Mouse (Mus musculus) heart, adult 2 months (tissue): ENCODE data around the gene Zfp616. TPM values are rescaled to one million over a fixed set of nuclear protein-coding genes. Genes with fewer than 3 reads are reported as not detected.

Source experiments
- DNase-seq, 2 experiments: peaks; one replicate each; pipeline ENCODE4 v3.0.0; 2021
- H3K27ac ChIP-seq: fragments of 200-600 bp; 2 replicates; pipeline ENCODE4 v1.8.1; 2022
- H3K27me3 ChIP-seq: fragments of 200-500 bp; 2 replicates; pipeline ENCODE4 v1.6.1; 2012; ENCODE audit warnings: mild to moderate bottlenecking, low read length, inconsistent platforms, mixed read lengths; ENCODE audit not compliant: control insufficient read depth, insufficient read depth
- H3K36me3 ChIP-seq: fragments of 200-500 bp; 2 replicates; pipeline ENCODE4 v1.6.1; 2012; ENCODE audit warnings: low read length, inconsistent platforms; ENCODE audit not compliant: control insufficient read depth, insufficient read depth
- H3K4me1 ChIP-seq: fragments of 200-500 bp; 2 replicates; pipeline ENCODE4 v1.6.1; 2011; ENCODE audit warnings: low read length; ENCODE audit not compliant: control insufficient read depth, insufficient read depth
- H3K4me3 ChIP-seq: fragments of 200-600 bp; 2 replicates; pipeline ENCODE4 v1.8.1; 2022
- H3K79me2 ChIP-seq: fragments of 200-500 bp; replicated peaks from 2 replicates; pipeline ENCODE4 v1.6.1; 2012; ENCODE audit warnings: mild to moderate bottlenecking, inconsistent platforms, low read length, moderate library complexity, mixed read lengths; ENCODE audit not compliant: control insufficient read depth, insufficient read depth
- H3K9ac ChIP-seq: fragments of 200-500 bp; 2 replicates; pipeline ENCODE4 v1.6.1; 2012; ENCODE audit warnings: low read depth, mild to moderate bottlenecking, control low read depth, inconsistent platforms, low read length, mixed read lengths
- CTCF ChIP-seq: fragments of 200-600 bp; IDR thresholded peaks from 2 replicates; pipeline ENCODE4 v1.8.1; 2022; ENCODE audit warnings: antibody characterized with exemption, mild to moderate bottlenecking, moderate library complexity
- EP300 ChIP-seq: fragments of 200-500 bp; IDR thresholded peaks from 2 replicates; pipeline ENCODE4 v1.6.1; 2011; ENCODE audit warnings: low read depth, low read length, control low read depth; ENCODE audit not compliant: insufficient read depth
- POLR2A ChIP-seq: fragments of 200-500 bp; IDR thresholded peaks from 2 replicates; pipeline ENCODE4 v1.6.1; 2011; ENCODE audit warnings: mild to moderate bottlenecking, low read depth, low read length, control low read depth; ENCODE audit not compliant: insufficient read depth
- intact Hi-C: fragments of 180-260 bp; cut with DNase I; formaldehyde crosslinking; loops from one replicate; pipeline ENCODE4 v1.15.1; 2025
- polyA plus RNA-seq: library from polyadenylated mRNA; depleted of rRNA; stranded (reverse); fragments of >200 nt; gene quantifications from 2 replicates; pipeline ENCODE4 v1.2.3, GENCODE M21; 2012; rRNA removed
- total RNA-seq, 2 experiments: library from RNA; stranded (reverse); gene quantifications; 2 replicates each; pipeline ENCODE4 v1.2.3; 2021

Zfp616 gene
- total and polyA plus RNA-seq, 3 experiments = not detected

DNA sequence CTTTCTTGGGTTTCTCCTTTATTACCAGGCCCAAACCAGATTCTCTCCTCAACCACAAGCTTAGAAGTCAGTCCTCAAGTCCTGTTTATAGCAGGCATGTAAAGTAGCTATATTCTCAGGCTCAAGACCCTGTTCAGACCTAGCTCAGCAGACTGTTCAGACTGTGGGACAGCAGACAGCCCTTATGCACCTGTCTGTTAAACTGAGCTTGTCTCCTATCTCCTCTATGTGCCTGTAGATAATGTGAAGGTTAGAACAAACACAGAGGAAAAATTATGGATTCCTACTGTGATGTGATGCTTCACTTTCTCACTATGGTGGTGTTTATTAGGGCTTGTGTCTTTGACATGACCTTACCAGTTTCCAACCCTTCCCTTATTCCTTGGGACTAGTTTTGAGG, 43.7 kb downstream of the Zfp616 start, which contains the start of gene Olfr401:
TSS of gene Olfr401 (plus strand) at position 301 of the 400 bp plus-strand sequence.
- Histone ChIP-seq H3K36me3 (no peaks in the 10 kb centered on the region), H3K79me2 (no peaks in the 10 kb centered on the region), H3K27ac (no peak within 1 kb of the TSS), H3K27me3 (no peaks in the 10 kb centered on the region), H3K4me3 (no peak within 1 kb of the TSS), H3K4me1 (no peaks in the 10 kb centered on the region), H3K9ac (no peak within 1 kb of the TSS)
- intact Hi-C loops = no loop called here
- TF ChIP-seq CTCF (no peak), POLR2A (no peak), EP300 (no peak)
- no peak for DNase-seq

Other genes with a start within 250 kb of the Zfp616 start
- not detected for gene Olfr393, start 218.5 kb upstream of the Zfp616 start, total RNA-seq
- not detected in 2 replicates for gene Olfr393, start 218.5 kb upstream of the Zfp616 start, polyA plus RNA-seq
- gene Olfr394, start 179.2 kb upstream of the Zfp616 start, total RNA-seq = not detected
- not detected in 2 replicates for gene Olfr394, start 179.2 kb upstream of the Zfp616 start, polyA plus RNA-seq
- not detected for gene Olfr395, start 160.7 kb upstream of the Zfp616 start, total RNA-seq
- gene Olfr395, start 160.7 kb upstream of the Zfp616 start, polyA plus RNA-seq = not detected in 2 replicates
- not detected for gene Olfr23, start 133.3 kb upstream of the Zfp616 start, total RNA-seq
- not detected in 2 replicates for gene Olfr23, start 133.3 kb upstream of the Zfp616 start, polyA plus RNA-seq
- gene Olfr397, start 109.1 kb upstream of the Zfp616 start, total RNA-seq = not detected
- not detected in 2 replicates for gene Olfr397, start 109.1 kb upstream of the Zfp616 start, polyA plus RNA-seq
- not detected for gene Olfr398, start 79.5 kb upstream of the Zfp616 start, total RNA-seq
- not detected in 2 replicates for gene Olfr398, start 79.5 kb upstream of the Zfp616 start, polyA plus RNA-seq
- gene Olfr139, start 13.4 kb upstream of the Zfp616 start, total RNA-seq = not detected
- not detected in 2 replicates for gene Olfr139, start 13.4 kb upstream of the Zfp616 start, polyA plus RNA-seq
- gene Olfr399, start 13.3 kb upstream of the Zfp616 start, total RNA-seq = not detected
- not detected in 2 replicates for gene Olfr399, start 13.3 kb upstream of the Zfp616 start, polyA plus RNA-seq
- not detected for gene Olfr401, start 43.8 kb downstream of the Zfp616 start, total RNA-seq
- gene Olfr401, start 43.8 kb downstream of the Zfp616 start, polyA plus RNA-seq = not detected in 2 replicates
- not detected for gene Olfr402, start 83.6 kb downstream of the Zfp616 start, total RNA-seq
- not detected in 2 replicates for gene Olfr402, start 83.6 kb downstream of the Zfp616 start, polyA plus RNA-seq
- not detected for gene Olfr403, start 116.3 kb downstream of the Zfp616 start, total RNA-seq
- not detected in 2 replicates for gene Olfr403, start 116.3 kb downstream of the Zfp616 start, polyA plus RNA-seq
- not detected for gene Olfr43, start 141.4 kb downstream of the Zfp616 start, total RNA-seq
- not detected in 2 replicates for gene Olfr43, start 141.4 kb downstream of the Zfp616 start, polyA plus RNA-seq
- not detected for gene Olfr406, start 189.9 kb downstream of the Zfp616 start, total RNA-seq
- gene Olfr406, start 189.9 kb downstream of the Zfp616 start, polyA plus RNA-seq = not detected in 2 replicates
- not detected for gene Olfr59, start 213.8 kb downstream of the Zfp616 start, total RNA-seq
- not detected in 2 replicates for gene Olfr59, start 213.8 kb downstream of the Zfp616 start, polyA plus RNA-seq